Mouse (Mus musculus): Measurements from ENCODE around the gene Atp11b. TPM values are rescaled to one million over a fixed set of nuclear protein-coding genes. Genes with fewer than 3 reads are reported as not detected.

Gene Atp11b
- polyA plus RNA-seq, 1 experiment from 2014 or later = 24.1 TPM

- H3K9me3 ChIP-seq = peaks cover under 1% of the 10 kb centered on the region; the same call in 1 of the 2 replicates
- no peak for DNase-seq (ENCODE audit: extremely low spot score, low spot score)
- H3K27ac ChIP-seq = no peak overlapping the region
- H3K4me3 ChIP-seq = no peak overlapping the region
- H3K27me3 ChIP-seq (ENCODE audit: poor library complexity, severe bottlenecking) = no peaks in the 10 kb centered on the region
- peaks cover under 1% of the 10 kb centered on the region; the same call in 1 of the 2 replicates for H3K4me1 ChIP-seq
- H3K36me3 ChIP-seq (replicated peaks) = peaks cover 5% of the 10 kb centered on the region; the same call in 1 of the 2 replicates
Measured at GRCm38 (mm10) chr3:35883267-35883666, 129.4 kb downstream of the Atp11b start.

- DNase-seq (ENCODE audit: extremely low spot score, low spot score) = no peak
- Histone ChIP-seq H3K9me3 (no peaks in the 10 kb centered on the region), H3K4me1 (peaks cover 4% of the 10 kb centered on the region; the same call in 1 of the 2 replicates), H3K4me3 (no peak overlapping the region), H3K27ac (no peak overlapping the region), H3K27me3 (ENCODE audit: poor library complexity, severe bottlenecking) (no peaks in the 10 kb centered on the region), H3K36me3 (replicated peaks) (peaks cover 37% of the 10 kb centered on the region)
- 94% methylated on average over 2 of the region's 2 CpGs for WGBS
Measured at GRCm38 (mm10) chr3:35889531-35889930, 135.6 kb downstream of the Atp11b start.

GRCm38 (mm10) chr3:35891123-35891522 is 137.2 kb downstream of the Atp11b start:
- Histone ChIP-seq H3K27me3 (ENCODE audit: poor library complexity, severe bottlenecking) (no peaks in the 10 kb centered on the region), H3K9me3 (no peaks in the 10 kb centered on the region), H3K36me3 (replicated peaks) (peaks cover 40% of the 10 kb centered on the region), H3K4me3 (no peak overlapping the region), H3K27ac (no peak overlapping the region), H3K4me1 (peaks cover 4% of the 10 kb centered on the region; the same call in 1 of the 2 replicates)
- WGBS = 93% methylated on average over 4 of the region's 4 CpGs
- no peak for DNase-seq (ENCODE audit: extremely low spot score, low spot score)

- Histone ChIP-seq H3K9me3 (no peaks in the 10 kb centered on the region), H3K36me3 (replicated peaks) (peaks cover 51% of the 10 kb centered on the region), H3K4me1 (peaks cover 4% of the 10 kb centered on the region; the same call in 1 of the 2 replicates), H3K27me3 (ENCODE audit: poor library complexity, severe bottlenecking) (no peaks in the 10 kb centered on the region), H3K27ac (no peak overlapping the region), H3K4me3 (no peak overlapping the region)
- 88% methylated on average over 5 of the region's 5 CpGs for WGBS
- no peak for DNase-seq (ENCODE audit: extremely low spot score, low spot score)
Measured at GRCm38 (mm10) chr3:35893156-35893555, 139.2 kb downstream of the Atp11b start.

GRCm38 (mm10) chr3:35897900-35898299 is 144.0 kb downstream of the Atp11b start:
- H3K27ac ChIP-seq = no peak overlapping the region
- no peaks in the 10 kb centered on the region for H3K27me3 ChIP-seq (ENCODE audit: poor library complexity, severe bottlenecking)
- WGBS = 95% methylated on average over 2 of the region's 2 CpGs
- H3K4me3 ChIP-seq = no peak overlapping the region
- H3K9me3 ChIP-seq = no peaks in the 10 kb centered on the region
- H3K36me3 ChIP-seq (replicated peaks) = peaks cover 61% of the 10 kb centered on the region
- no peaks in the 10 kb centered on the region for H3K4me1 ChIP-seq
- DNase-seq (ENCODE audit: extremely low spot score, low spot score) = no peak

GRCm38 (mm10) chr3:35899109-35899508 is 145.2 kb downstream of the Atp11b start:
- Histone ChIP-seq H3K4me3 (no peak overlapping the region), H3K36me3 (replicated peaks) (peaks cover 67% of the 10 kb centered on the region), H3K9me3 (no peaks in the 10 kb centered on the region), H3K4me1 (no peaks in the 10 kb centered on the region), H3K27ac (no peak overlapping the region), H3K27me3 (ENCODE audit: poor library complexity, severe bottlenecking) (no peaks in the 10 kb centered on the region)
- 90% methylated on average over 3 of the region's 3 CpGs for WGBS
- DNase-seq (ENCODE audit: extremely low spot score, low spot score) = no peak

GRCm38 (mm10) chr3:35900555-35901204 is 146.8 kb downstream of the Atp11b start:
- Histone ChIP-seq H3K27me3 (ENCODE audit: poor library complexity, severe bottlenecking) (no peaks in the 10 kb centered on the region), H3K36me3 (replicated peaks) (peaks cover 76% of the 10 kb centered on the region), H3K4me3 (no peak overlapping the region), H3K27ac (no peak overlapping the region), H3K4me1 (no peaks in the 10 kb centered on the region), H3K9me3 (no peaks in the 10 kb centered on the region)
- no peak for DNase-seq (ENCODE audit: extremely low spot score, low spot score)
- 96% methylated on average over 5 of the region's 5 CpGs for WGBS

Other genes starting within 250 kb of the Atp11b start
- 111 and 117 TPM in 2 replicates for gene Dcun1d1, start 183.3 kb downstream of the Atp11b start, polyA plus RNA-seq (2016; fragmentation: Nextera tagmentation; extraction: Ambion mirVana)
- 37.9 and 38.6 TPM in 2 replicates for gene Mccc1, start 246.6 kb downstream of the Atp11b start, polyA plus RNA-seq (2016; fragmentation: Nextera tagmentation; extraction: Ambion mirVana)